Mouse (Mus musculus): ENCODE measurements around the gene Lypd5. TPM values are rescaled to one million over a fixed set of nuclear protein-coding genes. Genes with fewer than 3 reads are reported as not detected.

The Lypd5 gene
- total RNA-seq, 1 experiment: not detected

- TF ChIP-seq CHD2 (IDR thresholded peaks at IDR 0.05; ENCODE audit: low read depth, low read length) (no peak), MAFK (IDR thresholded peaks at IDR 0.05; ENCODE audit: insufficient read depth, low read depth, low read length) (no peak), HCFC1 (IDR thresholded peaks at IDR 0.05; ENCODE audit: borderline replicate concordance, insufficient read depth, low read length) (no peak), ZNF384 (IDR thresholded peaks at IDR 0.05; ENCODE audit: low read depth, low read length) (no peak), ZC3H11A (IDR thresholded peaks at IDR 0.05; ENCODE audit: borderline replicate concordance, low read depth, low read length) (no peak)
These were observed 7.1 kb downstream of the Lypd5 start for GRCm38 (mm10) chr7:24356081-24356480.

GRCm38 (mm10) chr7:24357899-24358298 is 8.9 kb downstream of the Lypd5 start:
- DNase-seq (ENCODE audit: low read depth, low spot score): no peak
- H3K27ac ChIP-seq (ENCODE audit: insufficient read depth, low read depth, low read length, poor library complexity, severe bottlenecking): no peak overlapping the region
- TF ChIP-seq ZNF384 (IDR thresholded peaks at IDR 0.05; ENCODE audit: low read depth, low read length) (no peak), MAFK (IDR thresholded peaks at IDR 0.05; ENCODE audit: insufficient read depth, low read depth, low read length) (no peak), ZC3H11A (IDR thresholded peaks at IDR 0.05; ENCODE audit: borderline replicate concordance, low read depth, low read length) (no peak), CHD2 (IDR thresholded peaks at IDR 0.05; ENCODE audit: low read depth, low read length) (no peak), HCFC1 (IDR thresholded peaks at IDR 0.05; ENCODE audit: borderline replicate concordance, insufficient read depth, low read length) (no peak)
- in situ Hi-C loops (cut with MboI; ENCODE audit: low sequenced_read_pairs in 2 of 2, unreplicated experiment in 2 of 2): loop anchor here (25.0 kb wide), 1 partner anchor 396 kb away; the partner anchor contains the start of genes Vmn1r180 (in 2 of the 2) and Vmn1r181 (in 2 of the 2)
- no peak overlapping the region for H3K4me3 ChIP-seq (ENCODE audit: insufficient read depth in 1 of 2, low read depth in 1 of 2, low read length in 2 of 2, poor library complexity in 1 of 2, severe bottlenecking in 1 of 2)
- no peak overlapping the region for H3K9ac ChIP-seq (ENCODE audit: insufficient read depth, low read depth, low read length, poor library complexity, severe bottlenecking)
- H3K36me3 ChIP-seq (ENCODE audit: control insufficient read depth, insufficient read depth, low read length, poor library complexity, severe bottlenecking): no peaks in the 10 kb centered on the region
- no peaks in the 10 kb centered on the region for H3K9me3 ChIP-seq (ENCODE audit: control insufficient read depth, insufficient read depth, low read depth, low read length)
- H3K4me1 ChIP-seq (ENCODE audit: control insufficient read depth in 2 of 2, insufficient read depth in 2 of 2, low read length in 2 of 2, poor library complexity in 1 of 2): no peaks in the 10 kb centered on the region

More at GRCm38 (mm10) chr7:24356081-24356480, 7.1 kb downstream of the Lypd5 start:
- no peak for DNase-seq (ENCODE audit: low read depth, low spot score)
- Histone ChIP-seq H3K4me3 (ENCODE audit: insufficient read depth in 1 of 2, low read depth in 1 of 2, low read length in 2 of 2, poor library complexity in 1 of 2, severe bottlenecking in 1 of 2) (no peak overlapping the region), H3K9ac (ENCODE audit: insufficient read depth, low read depth, low read length, poor library complexity, severe bottlenecking) (no peak overlapping the region), H3K27ac (ENCODE audit: insufficient read depth, low read depth, low read length, poor library complexity, severe bottlenecking) (no peak overlapping the region), H3K4me1 (ENCODE audit: control insufficient read depth in 2 of 2, insufficient read depth in 2 of 2, low read length in 2 of 2, poor library complexity in 1 of 2) (peaks cover 0 to 2% of the 10 kb centered on the region in 2 experiments; a peak in 1 of 4 replicates), H3K36me3 (ENCODE audit: control insufficient read depth, insufficient read depth, low read length, poor library complexity, severe bottlenecking) (no peaks in the 10 kb centered on the region), H3K9me3 (ENCODE audit: control insufficient read depth, insufficient read depth, low read depth, low read length) (no peaks in the 10 kb centered on the region)
- in situ Hi-C loops (cut with MboI; ENCODE audit: low sequenced_read_pairs in 2 of 2, unreplicated experiment in 2 of 2): loop anchor here (25.0 kb wide), 1 partner anchor 394 kb away; the partner anchor contains the start of genes Vmn1r180 (in 2 of the 2) and Vmn1r181 (in 2 of the 2)

GRCm38 (mm10) chr7:24359269-24359668 is 10.3 kb downstream of the Lypd5 start:
- H3K27ac ChIP-seq (ENCODE audit: insufficient read depth, low read depth, low read length, poor library complexity, severe bottlenecking): no peak overlapping the region
- TF ChIP-seq ZC3H11A (IDR thresholded peaks at IDR 0.05; ENCODE audit: borderline replicate concordance, low read depth, low read length) (no peak), CHD2 (IDR thresholded peaks at IDR 0.05; ENCODE audit: low read depth, low read length) (no peak), HCFC1 (IDR thresholded peaks at IDR 0.05; ENCODE audit: borderline replicate concordance, insufficient read depth, low read length) (no peak), ZNF384 (IDR thresholded peaks at IDR 0.05; ENCODE audit: low read depth, low read length) (no peak), MAFK (IDR thresholded peaks at IDR 0.05; ENCODE audit: insufficient read depth, low read depth, low read length) (no peak)
- no peaks in the 10 kb centered on the region for H3K36me3 ChIP-seq (ENCODE audit: control insufficient read depth, insufficient read depth, low read length, poor library complexity, severe bottlenecking)
- H3K9me3 ChIP-seq (ENCODE audit: control insufficient read depth, insufficient read depth, low read depth, low read length): no peaks in the 10 kb centered on the region
- H3K4me3 ChIP-seq (ENCODE audit: insufficient read depth in 1 of 2, low read depth in 1 of 2, low read length in 2 of 2, poor library complexity in 1 of 2, severe bottlenecking in 1 of 2): no peak overlapping the region
- in situ Hi-C loops (cut with MboI; ENCODE audit: low sequenced_read_pairs in 2 of 2, unreplicated experiment in 2 of 2): loop anchor here (25.0 kb wide), 1 partner anchor 397 kb away; the partner anchor contains the start of genes Vmn1r180 (in 2 of the 2) and Vmn1r181 (in 2 of the 2)
- no peak overlapping the region for H3K9ac ChIP-seq (ENCODE audit: insufficient read depth, low read depth, low read length, poor library complexity, severe bottlenecking)
- no peaks in the 10 kb centered on the region for H3K4me1 ChIP-seq (ENCODE audit: control insufficient read depth in 2 of 2, insufficient read depth in 2 of 2, low read length in 2 of 2, poor library complexity in 1 of 2)
- peak; percentile 73 for DNase-seq (ENCODE audit: low read depth, low spot score)

DNA sequence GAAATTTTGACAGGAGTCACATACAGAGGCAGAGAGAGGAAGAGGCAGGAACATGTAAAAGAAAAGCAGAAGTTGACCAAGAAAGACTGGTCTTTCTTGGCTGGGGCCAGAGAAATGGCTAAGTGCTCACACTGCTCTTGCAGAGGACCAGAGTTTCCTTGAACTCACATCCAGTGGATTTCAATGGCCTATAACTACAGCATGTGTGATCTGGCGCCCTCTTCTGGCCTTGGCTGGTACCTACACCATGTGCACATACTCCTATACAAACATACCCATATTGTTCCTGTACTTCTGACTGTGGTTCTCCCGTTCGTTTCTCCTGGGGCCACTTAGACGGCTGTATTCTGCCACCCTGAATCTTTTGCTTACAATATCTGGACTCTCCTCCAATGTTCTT is 12.0 kb downstream of the Lypd5 start:
- Histone ChIP-seq H3K36me3 (ENCODE audit: control insufficient read depth, insufficient read depth, low read length, poor library complexity, severe bottlenecking) (no peaks in the 10 kb centered on the region), H3K4me1 (ENCODE audit: control insufficient read depth in 2 of 2, insufficient read depth in 2 of 2, low read length in 2 of 2, poor library complexity in 1 of 2) (no peaks in the 10 kb centered on the region), H3K4me3 (ENCODE audit: insufficient read depth in 1 of 2, low read depth in 1 of 2, low read length in 2 of 2, poor library complexity in 1 of 2, severe bottlenecking in 1 of 2) (no peak overlapping the region), H3K9ac (ENCODE audit: insufficient read depth, low read depth, low read length, poor library complexity, severe bottlenecking) (no peak overlapping the region), H3K27ac (ENCODE audit: insufficient read depth, low read depth, low read length, poor library complexity, severe bottlenecking) (no peak overlapping the region), H3K9me3 (ENCODE audit: control insufficient read depth, insufficient read depth, low read depth, low read length) (no peaks in the 10 kb centered on the region)
- in situ Hi-C loops (cut with MboI; ENCODE audit: low sequenced_read_pairs in 2 of 2, unreplicated experiment in 2 of 2): loop anchor here (25.0 kb wide), 1 partner anchor 399 kb away; the partner anchor contains the start of genes Vmn1r180 (in 2 of the 2) and Vmn1r181 (in 2 of the 2)
- no peak for DNase-seq (ENCODE audit: low read depth, low spot score)
- TF ChIP-seq CHD2 (IDR thresholded peaks at IDR 0.05; ENCODE audit: low read depth, low read length) (no peak), HCFC1 (IDR thresholded peaks at IDR 0.05; ENCODE audit: borderline replicate concordance, insufficient read depth, low read length) (no peak), ZC3H11A (IDR thresholded peaks at IDR 0.05; ENCODE audit: borderline replicate concordance, low read depth, low read length) (no peak), ZNF384 (IDR thresholded peaks at IDR 0.05; ENCODE audit: low read depth, low read length) (no peak), MAFK (IDR thresholded peaks at IDR 0.05; ENCODE audit: insufficient read depth, low read depth, low read length) (no peak)

Measured in ES-E14 (cell line).